Mouse (Mus musculus): ENCODE measurements around the gene Sh3bp5.
A peak's percentile ranks its signal among the peaks of the same experiment; 100 is the strongest.
"Not testable (repeated sequence)": the region's sequence is repeated elsewhere in the genome, so short reads cannot be mapped to it uniquely, and the experiment has no call there.

Gene Sh3bp5

DNA sequence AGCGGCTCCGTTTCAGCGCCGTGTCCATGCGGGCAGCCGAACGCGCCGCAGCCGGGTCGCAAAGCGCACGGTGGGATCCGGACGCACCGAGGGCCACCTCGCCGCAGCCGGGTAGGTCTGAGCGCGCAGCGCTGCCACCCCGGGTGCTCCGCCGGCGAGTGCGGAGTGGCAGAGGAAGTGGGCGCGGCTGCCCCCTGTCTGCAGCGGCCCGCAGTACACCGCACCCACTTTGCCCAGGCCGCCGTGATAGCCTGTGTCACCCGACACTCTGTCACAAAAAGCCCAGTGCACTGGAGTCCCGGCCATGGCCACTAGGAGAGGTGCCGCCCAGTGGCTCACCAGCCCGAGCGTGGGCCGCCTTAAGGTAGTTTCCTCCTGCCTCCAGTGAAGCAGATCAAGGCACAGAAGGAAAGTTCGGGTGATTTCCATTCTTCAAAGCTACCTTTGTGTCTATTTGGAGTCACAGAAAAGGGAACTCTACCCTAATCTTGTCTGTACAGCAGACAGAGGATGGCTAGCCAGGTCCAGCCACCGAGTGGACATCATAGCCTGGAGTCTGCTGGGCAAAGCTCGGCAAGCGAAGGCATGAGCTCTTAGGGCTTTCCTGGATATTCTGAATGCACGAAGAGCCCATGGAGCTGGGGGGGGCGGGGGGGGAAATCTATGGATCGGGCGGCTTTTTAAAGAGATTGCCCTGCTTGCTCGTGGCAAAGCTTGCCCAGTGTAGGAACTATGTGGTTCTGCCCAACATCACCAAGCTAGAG lies at the start of gene Sh3bp5:
Sh3bp5 (minus strand) TSS at position 149 of the 764 bp plus-strand sequence.
- peak; percentile 84 for DNase-seq (ENCODE audit: low spot score)

GRCm38 (mm10) chr14:31482417-31482816 lies 46.5 kb upstream of the Sh3bp5 start:
- no peak for DNase-seq (ENCODE audit: low spot score)

- no peak for DNase-seq (ENCODE audit: low spot score)
Observed at GRCm38 (mm10) chr14:31473297-31473696, 37.4 kb upstream of the Sh3bp5 start.

- peak; percentile 22 for DNase-seq (ENCODE audit: low spot score)
Observed at GRCm38 (mm10) chr14:31472451-31473061, 36.7 kb upstream of the Sh3bp5 start.

GRCm38 (mm10) chr14:31469711-31470110 lies 33.8 kb upstream of the Sh3bp5 start:
- DNase-seq (ENCODE audit: low spot score) = no peak

DNA sequence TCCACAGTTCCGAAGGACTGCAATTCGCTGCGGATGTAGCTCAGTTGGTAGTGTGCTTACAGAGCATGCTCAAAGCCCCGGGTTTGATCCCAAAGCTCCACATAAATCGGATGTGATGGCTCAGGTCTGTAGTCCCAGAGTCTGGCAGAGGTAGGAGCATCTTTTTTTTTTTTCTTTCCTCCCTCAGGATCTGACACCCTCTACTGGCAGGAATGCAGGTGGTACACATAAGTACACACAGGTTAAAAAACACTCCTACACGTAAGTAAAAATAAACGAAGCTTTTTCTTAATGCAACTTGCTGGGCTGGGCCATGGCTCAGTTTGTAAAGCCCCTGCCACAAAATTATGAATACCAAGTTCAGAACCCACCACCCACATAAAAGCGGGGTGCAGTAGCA lies 28.3 kb upstream of the Sh3bp5 start:
- DNase-seq (ENCODE audit: low spot score) = no peak

GRCm38 (mm10) chr14:31462886-31463285 lies 27.0 kb upstream of the Sh3bp5 start:
- DNase-seq (ENCODE audit: low spot score) = no peak

DNA sequence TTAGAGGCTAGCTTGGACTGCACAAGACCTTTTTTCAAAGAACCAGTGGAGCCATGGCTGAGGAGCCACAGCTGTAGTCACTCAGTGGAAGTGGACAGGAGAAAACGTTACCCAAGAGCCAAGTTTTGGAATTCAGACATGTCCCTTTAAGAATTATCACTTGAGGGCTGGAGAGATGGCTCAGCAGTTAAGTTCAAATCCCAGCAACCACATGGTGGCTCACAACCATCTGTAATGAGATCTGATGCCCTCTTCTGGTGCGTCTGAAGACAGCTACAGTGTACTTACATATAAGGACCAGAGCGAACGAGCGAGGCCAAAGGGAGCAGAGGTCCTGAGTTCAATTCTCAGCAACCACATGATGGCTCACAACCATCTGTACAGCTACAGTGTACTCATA lies 26.3 kb upstream of the Sh3bp5 start:
- DNase-seq (ENCODE audit: low spot score) = not testable (repeated sequence)

GRCm38 (mm10) chr14:31458006-31458405 lies 22.1 kb upstream of the Sh3bp5 start:
- DNase-seq (ENCODE audit: low spot score) = no peak

DNA sequence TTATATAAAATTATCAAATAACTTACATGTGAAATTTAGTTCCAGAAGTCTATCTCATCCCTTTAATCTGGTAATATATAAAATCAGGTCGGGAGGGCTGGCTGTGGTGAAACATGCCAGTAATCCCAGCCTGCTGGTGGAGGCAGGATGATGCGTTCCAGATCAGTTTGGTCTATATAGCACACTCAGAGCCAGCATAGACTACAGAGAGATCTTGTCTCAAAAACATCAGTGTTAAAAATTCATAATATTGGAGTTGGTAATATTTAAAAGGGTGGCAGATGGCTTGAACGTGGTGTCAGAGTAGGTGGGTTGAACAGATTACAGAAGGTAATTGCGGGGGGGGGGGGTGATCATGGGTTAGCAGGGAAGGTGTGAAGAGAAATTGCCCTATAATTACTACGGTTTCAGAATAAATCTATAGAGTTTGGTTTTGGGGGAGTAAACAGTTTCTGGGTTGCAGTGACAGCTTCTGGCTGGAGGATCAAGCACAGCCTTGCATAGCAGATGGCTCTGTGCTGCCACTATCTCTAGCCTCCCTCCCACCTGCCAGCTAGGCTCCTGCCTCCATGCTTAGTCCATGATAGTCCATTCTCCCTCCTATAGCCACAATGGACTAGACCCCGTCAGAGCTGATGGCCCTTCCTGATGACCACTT lies 20.3 kb upstream of the Sh3bp5 start:
- DNase-seq (ENCODE audit: low spot score) = no peak

DNA sequence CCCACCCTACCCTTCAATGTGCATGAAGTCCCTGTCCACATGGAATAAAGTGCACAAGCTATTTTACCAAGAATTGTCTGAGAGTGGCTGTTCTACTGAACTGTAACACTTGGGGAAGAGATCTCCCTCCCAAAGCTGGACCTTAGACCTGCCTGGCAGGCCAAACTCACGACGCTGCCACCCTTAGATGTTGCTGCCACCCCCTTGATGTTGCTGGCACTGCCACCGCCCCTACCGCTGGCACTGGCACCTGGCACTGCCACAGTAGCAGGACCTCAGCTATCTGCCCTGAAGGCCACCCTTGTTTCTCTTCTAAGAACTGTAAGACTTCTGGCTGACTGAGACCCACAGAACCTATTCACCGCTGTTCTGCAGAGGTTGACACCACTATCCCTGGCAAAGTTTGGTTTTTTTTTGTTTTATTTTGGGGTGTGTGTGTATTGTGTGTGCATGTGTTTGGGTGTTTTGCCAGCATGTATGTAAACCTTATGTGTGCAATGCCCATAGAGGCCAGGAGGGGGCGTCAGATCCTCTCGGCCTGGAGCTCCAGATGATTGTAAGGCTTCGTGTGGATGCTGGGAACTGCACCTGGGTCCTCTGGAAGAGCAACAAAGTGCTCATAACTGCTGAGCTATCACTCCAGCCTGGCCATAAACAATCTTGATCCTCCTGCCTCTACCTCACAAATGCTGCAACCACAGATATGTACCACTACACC lies 19.1 kb upstream of the Sh3bp5 start:
- DNase-seq (ENCODE audit: low spot score) = no peak

GRCm38 (mm10) chr14:31453946-31454345 lies 18.1 kb upstream of the Sh3bp5 start:
- not testable (repeated sequence) for DNase-seq (ENCODE audit: low spot score)

- DNase-seq (ENCODE audit: low spot score) = no peak
Observed at GRCm38 (mm10) chr14:31448994-31449393, 13.1 kb upstream of the Sh3bp5 start.

- no peak for DNase-seq (ENCODE audit: low spot score)
Observed at GRCm38 (mm10) chr14:31443616-31444015, 7.7 kb upstream of the Sh3bp5 start.

GRCm38 (mm10) chr14:31440725-31441124 lies 4.8 kb upstream of the Sh3bp5 start:
- no peak for DNase-seq (ENCODE audit: low spot score)

DNA sequence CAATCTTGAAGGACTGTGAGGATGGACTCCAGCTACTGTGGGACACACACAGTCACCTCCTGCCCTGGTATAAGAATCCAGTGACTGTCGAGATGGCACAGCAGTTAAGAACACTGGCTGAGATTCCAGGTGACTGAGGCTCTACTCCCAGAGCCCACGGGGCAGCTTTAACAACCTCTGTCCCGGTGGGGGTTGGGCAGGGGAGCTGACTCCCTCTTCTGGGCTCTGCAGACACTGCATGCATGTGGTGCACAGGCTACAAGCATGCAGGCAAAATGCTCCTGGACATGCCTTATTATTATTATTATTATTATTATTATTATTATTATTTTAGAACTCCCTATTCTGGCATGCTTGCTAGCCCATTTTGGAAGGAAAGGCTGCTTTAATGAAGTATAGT lies 4.4 kb upstream of the Sh3bp5 start:
- DNase-seq (ENCODE audit: low spot score) = no peak

GRCm38 (mm10) chr14:31439279-31439678 lies 3.4 kb upstream of the Sh3bp5 start:
- no peak for DNase-seq (ENCODE audit: low spot score)

- DNase-seq (ENCODE audit: low spot score) = no peak
Observed at GRCm38 (mm10) chr14:31437826-31438529, 2.1 kb upstream of the Sh3bp5 start.

GRCm38 (mm10) chr14:31435018-31435915 lies 611 bp downstream of the Sh3bp5 start:
- DNase-seq (ENCODE audit: low spot score) = no peak

DNA sequence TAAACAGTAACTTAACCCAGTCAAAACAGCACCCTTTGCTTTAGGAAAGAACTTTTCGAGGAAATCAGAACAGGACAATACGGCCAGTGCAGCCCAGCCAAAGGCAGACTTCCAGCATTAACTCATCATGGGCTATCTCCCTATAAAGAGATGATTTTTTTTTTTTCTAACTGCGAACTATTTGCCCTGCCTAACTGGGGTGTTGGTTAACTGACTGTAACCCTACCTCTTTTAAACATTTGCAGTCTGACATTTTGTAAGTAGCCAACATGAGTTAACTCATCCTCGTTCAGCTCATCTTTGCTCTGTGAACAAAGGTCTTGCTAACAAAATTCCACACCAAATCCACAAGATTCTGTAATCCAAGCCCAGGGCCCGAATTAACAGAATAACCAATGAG lies 1.5 kb downstream of the Sh3bp5 start:
- no peak for DNase-seq (ENCODE audit: low spot score)

DNA sequence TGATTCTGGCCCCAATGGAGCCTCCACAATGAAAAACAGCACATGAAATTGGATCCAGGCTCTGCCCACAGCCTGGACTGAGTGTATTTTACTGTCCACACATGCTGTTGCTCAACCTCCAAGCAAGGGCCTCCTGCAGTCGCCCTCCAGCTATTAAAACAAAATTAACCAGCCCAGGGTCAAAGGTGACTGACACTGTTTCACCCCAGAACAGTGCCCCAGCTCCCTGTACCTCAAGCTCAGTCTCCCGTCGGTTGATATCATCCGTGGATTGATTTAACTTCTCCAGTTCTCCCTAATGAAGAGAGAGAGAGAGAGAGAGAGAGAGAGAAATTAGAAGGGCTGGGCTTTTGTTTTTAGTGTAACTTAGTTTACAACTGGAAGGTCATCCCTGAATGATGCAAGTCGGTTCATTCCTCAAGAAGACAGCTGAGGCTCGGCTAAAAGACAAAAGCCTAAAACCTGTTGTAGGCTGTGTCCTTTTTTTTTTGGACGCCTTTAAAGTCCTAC lies 2.0 kb downstream of the Sh3bp5 start:
- DNase-seq (ENCODE audit: low spot score) = no peak
